Mouse (Mus musculus) lung, postnatal 0 days (tissue): ENCODE results near the gene Pla2g2f. TPM values are rescaled to one million over a fixed set of nuclear protein-coding genes. Genes with fewer than 3 reads are reported as not detected.

Experiments
- ATAC-seq: fragments of 200-750 bp; cut with Nextera tagmentation; 2 replicates; pipeline ENCODE4 v1.8.0; 2017; ENCODE audit warnings: moderate library complexity
- DNase-seq: peaks from one replicate; pipeline ENCODE4 v3.0.0-alpha.2; 2016; ENCODE audit warnings: low spot score
- H3K27ac ChIP-seq: fragments of 300-500 bp; sonication (generic); 2 replicates; pipeline ENCODE4 v1.5.1; 2014; ENCODE audit warnings: antibody characterized with exemption, mild to moderate bottlenecking, low read length, mixed read lengths
- H3K27me3 ChIP-seq: fragments of 300-500 bp; sonication (generic); replicated peaks from 2 replicates; pipeline ENCODE4 v1.6.1; 2014; ENCODE audit warnings: low read length, mixed read lengths; ENCODE audit not compliant: insufficient read depth
- H3K36me3 ChIP-seq: fragments of 300-500 bp; sonication (generic); 2 replicates; pipeline ENCODE4 v1.6.1; 2014; ENCODE audit warnings: low read length, mixed read lengths; ENCODE audit not compliant: insufficient read depth
- H3K4me1 ChIP-seq: fragments of 300-500 bp; sonication (generic); 2 replicates; pipeline ENCODE4 v1.6.1; 2014; ENCODE audit warnings: antibody characterized with exemption, low read depth, low read length, mixed read lengths; ENCODE audit not compliant: insufficient read depth
- H3K4me2 ChIP-seq: fragments of 300-500 bp; sonication (generic); replicated peaks from 2 replicates; pipeline ENCODE4 v1.6.1; 2014; ENCODE audit warnings: low read depth, mild to moderate bottlenecking, low read length, moderate library complexity, mixed read lengths
- H3K4me3 ChIP-seq: fragments of 300-500 bp; sonication (generic); 2 replicates; pipeline ENCODE4 v1.5.1; 2014; ENCODE audit warnings: low read depth, low read length
- H3K9ac ChIP-seq: fragments of 300-500 bp; sonication (generic); replicated peaks from 2 replicates; pipeline ENCODE4 v1.6.1; 2014; ENCODE audit warnings: low read depth, mild to moderate bottlenecking
- H3K9me3 ChIP-seq: fragments of 300-500 bp; sonication (generic); 2 replicates; pipeline ENCODE4 v1.6.1; 2016; ENCODE audit warnings: low read length, mixed read lengths
- CTCF ChIP-seq: IDR thresholded peaks from 2 replicates; pipeline ENCODE4 v1.5.1; 2016; ENCODE audit warnings: antibody characterized with exemption, mild to moderate bottlenecking
- EP300 ChIP-seq: IDR thresholded peaks from 2 replicates; pipeline ENCODE4 v1.6.1; 2016; ENCODE audit warnings: antibody characterized with exemption, mild to moderate bottlenecking, control low read depth
- WGBS: fragments of 180-500 bp; shearing (Covaris S2); extraction: QIAGEN DNeasy Blood & Tissue Kit; methylation state at CpG from one replicate; pipeline ENCODE4 v1.1.7; 2014; 5-methylcytosine and 5-hydroxymethylcytosine counted together
- polyA plus RNA-seq: library from polyadenylated mRNA; unstranded; fragments of >200 nt; fragmentation: Nextera tagmentation; extraction: Ambion mirVana; gene quantifications from 2 replicates; pipeline ENCODE4 v1.2.1, GENCODE M21; 2015

Gene Pla2g2f
- polyA plus RNA-seq, 1 experiment from 2014 or later = not detected

- no peak overlapping the region for H3K4me2 ChIP-seq
- no peak overlapping the region for H3K27ac ChIP-seq
- TF ChIP-seq CTCF (no peak), EP300 (no peak)
- no peak for ATAC-seq
- 55% methylated on average over 4 of the region's 4 CpGs for WGBS
- H3K9me3 ChIP-seq = no peaks in the 10 kb centered on the region
- no peak for DNase-seq
- H3K4me1 ChIP-seq = no peaks in the 10 kb centered on the region
- H3K9ac ChIP-seq = no peak overlapping the region
- H3K36me3 ChIP-seq = no peaks in the 10 kb centered on the region
- no peak overlapping the region for H3K4me3 ChIP-seq
- no peaks in the 10 kb centered on the region for H3K27me3 ChIP-seq
These were observed 2.0 kb downstream of the Pla2g2f start for GRCm38 (mm10) chr4:138755439-138755838.

GRCm38 (mm10) chr4:138754432-138754831, 3.0 kb downstream of the Pla2g2f start:
- TF ChIP-seq CTCF (no peak), EP300 (no peak)

GRCm38 (mm10) chr4:138753608-138754007, 3.8 kb downstream of the Pla2g2f start:
- H3K4me2 ChIP-seq = no peak overlapping the region
- no peaks in the 10 kb centered on the region for H3K9me3 ChIP-seq
- ATAC-seq (no peak), DNase-seq (no peak)
- no peaks in the 10 kb centered on the region for H3K4me1 ChIP-seq
- H3K4me3 ChIP-seq = no peak overlapping the region
- H3K9ac ChIP-seq = no peak overlapping the region
- 89% methylated on average over 3 of the region's 3 CpGs for WGBS
- TF ChIP-seq EP300 (no peak), CTCF (no peak)
- H3K27me3 ChIP-seq = no peaks in the 10 kb centered on the region
- H3K27ac ChIP-seq = no peak overlapping the region
- H3K36me3 ChIP-seq = no peaks in the 10 kb centered on the region

More at GRCm38 (mm10) chr4:138754432-138754831, 3.0 kb downstream of the Pla2g2f start:
- Histone ChIP-seq H3K27me3 (no peaks in the 10 kb centered on the region), H3K4me2 (no peak overlapping the region), H3K9ac (no peak overlapping the region), H3K4me3 (no peak overlapping the region), H3K9me3 (no peaks in the 10 kb centered on the region), H3K4me1 (no peaks in the 10 kb centered on the region), H3K27ac (no peak overlapping the region), H3K36me3 (no peaks in the 10 kb centered on the region)
- 57% methylated on average over 9 of the region's 9 CpGs for WGBS
- DNase-seq (no peak), ATAC-seq (no peak)

- ATAC-seq = no peak
- 89% methylated on average over 6 of the region's 6 CpGs for WGBS
These were observed 4.8 kb downstream of the Pla2g2f start for GRCm38 (mm10) chr4:138752603-138753002.

DNA sequence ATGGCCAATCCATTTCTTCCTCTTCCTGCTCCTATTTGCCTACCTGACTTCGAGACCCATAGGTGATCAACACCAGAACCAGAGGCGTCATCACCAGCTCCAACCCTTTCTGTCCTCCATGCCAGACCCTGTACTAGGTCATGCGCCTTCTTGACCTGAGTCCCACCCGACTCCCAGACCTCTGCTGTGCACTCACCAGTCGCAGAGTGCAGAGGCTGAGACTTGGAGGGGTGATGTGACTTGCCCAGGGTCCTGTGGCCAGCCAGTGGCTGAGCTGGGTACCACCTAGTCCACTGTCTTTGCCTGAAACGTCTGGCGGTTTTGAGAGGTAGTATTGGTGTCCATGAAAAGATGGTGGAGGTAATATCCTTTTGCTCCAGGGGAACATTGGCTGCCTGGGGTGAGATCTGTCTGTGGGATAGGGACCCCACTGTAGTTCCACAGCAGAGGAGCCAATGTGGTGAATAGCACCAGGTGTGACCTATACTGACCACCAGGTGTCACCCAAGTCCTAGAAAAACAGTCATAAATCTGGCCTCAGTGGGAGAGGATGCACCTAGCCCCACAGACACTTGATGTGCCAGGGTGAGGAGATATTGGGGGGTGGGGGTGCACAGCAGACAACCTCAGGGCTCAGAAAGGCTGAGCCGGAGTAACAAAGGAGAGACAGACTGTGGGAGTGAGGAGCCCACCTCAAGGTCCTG, 8.9 kb downstream of the Pla2g2f start:
- Histone ChIP-seq H3K4me3 (no peak overlapping the region), H3K27me3 (no peaks in the 10 kb centered on the region), H3K4me1 (no peaks in the 10 kb centered on the region), H3K4me2 (no peak overlapping the region), H3K36me3 (no peaks in the 10 kb centered on the region), H3K27ac (no peak overlapping the region), H3K9ac (no peak overlapping the region), H3K9me3 (no peaks in the 10 kb centered on the region)
- ATAC-seq (peak; percentile 22; the same call in 1 of the 2 replicates), DNase-seq (peak; percentile 62)
- TF ChIP-seq CTCF (peak; percentile 84), EP300 (no peak)
- WGBS = 50% methylated on average over 8 of the region's 8 CpGs

More at GRCm38 (mm10) chr4:138752603-138753002, 4.8 kb downstream of the Pla2g2f start:
- DNase-seq = no peak
- Histone ChIP-seq H3K9me3 (no peaks in the 10 kb centered on the region), H3K4me3 (no peak overlapping the region), H3K4me2 (no peak overlapping the region), H3K27ac (no peak overlapping the region), H3K27me3 (no peaks in the 10 kb centered on the region), H3K9ac (no peak overlapping the region), H3K4me1 (no peaks in the 10 kb centered on the region), H3K36me3 (no peaks in the 10 kb centered on the region)
- TF ChIP-seq CTCF (no peak), EP300 (no peak)

DNA sequence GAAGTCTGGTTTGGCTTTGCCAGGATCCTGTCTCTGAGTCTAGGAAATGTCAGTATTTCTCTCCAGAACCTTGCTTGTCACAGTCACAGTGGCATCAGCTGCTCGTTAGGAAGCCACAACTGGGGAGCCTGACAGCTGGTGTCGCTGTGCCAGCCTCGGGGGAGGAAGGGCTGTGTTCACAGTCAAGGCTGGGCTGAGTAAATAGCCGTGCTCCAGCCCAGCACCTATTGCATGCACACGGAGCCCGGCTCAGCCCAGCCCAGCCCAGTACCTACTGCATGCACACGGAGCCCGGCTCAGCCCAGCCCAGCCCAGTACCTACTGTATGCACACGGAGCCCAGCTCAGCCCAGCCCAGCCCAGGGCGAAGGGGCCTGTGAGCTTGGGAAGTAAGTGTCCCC, 9.6 kb downstream of the Pla2g2f start:
- no peak overlapping the region for H3K9ac ChIP-seq
- no peak overlapping the region for H3K27ac ChIP-seq
- 39% methylated on average over 10 of the region's 10 CpGs for WGBS
- peak; percentile 4; the same call in 1 of the 2 replicates for TF ChIP-seq CTCF
- TF ChIP-seq EP300 = no peak
- no peaks in the 10 kb centered on the region for H3K4me1 ChIP-seq
- DNase-seq (no peak), ATAC-seq (no peak)
- no peaks in the 10 kb centered on the region for H3K9me3 ChIP-seq
- H3K4me2 ChIP-seq = no peak overlapping the region
- no peak overlapping the region for H3K4me3 ChIP-seq
- H3K27me3 ChIP-seq = no peaks in the 10 kb centered on the region
- H3K36me3 ChIP-seq = no peaks in the 10 kb centered on the region
